Mouse (Mus musculus) E14TG2a.4 (cell line): ENCODE data around the gene Gpi1.
A peak's percentile ranks its signal among the peaks of the same experiment; 100 is the strongest.

Experiments used
- CTCF ChIP-seq: conservative IDR thresholded peaks from 2 replicates; pipeline ENCODE4 v1.5.1; 2014; ENCODE audit warnings: low read length
- POU5F1 ChIP-seq: IDR thresholded peaks from 2 replicates; pipeline ENCODE4 v1.6.1; 2014; ENCODE audit warnings: low read length, borderline replicate concordance

- TF ChIP-seq CTCF (peak; percentile 27; the same call in 1 of the 2 replicates), POU5F1 (no peak)
These were observed 7.8 kb downstream of the Gpi1 start for GRCm38 (mm10) chr7:34222340-34222739.
